Mouse (Mus musculus): Measurements from ENCODE around the gene Frat1. TPM values are rescaled to one million over a fixed set of nuclear protein-coding genes. Genes with fewer than 3 reads are reported as not detected.
"Not testable (repeated sequence)": the region's sequence is repeated elsewhere in the genome, so short reads cannot be mapped to it uniquely, and the experiment has no call there.

The Frat1 gene
- polyA plus RNA-seq, 1 experiment from 2014 or later = 6.0 TPM

GRCm38 (mm10) chr19:41847614-41847991 lies 17.8 kb downstream of the Frat1 start:
- ATAC-seq (ENCODE audit: low FRiP score, low read depth); H3K36me3 ChIP-seq; H3K9me3 ChIP-seq: not testable (repeated sequence)
- Histone ChIP-seq H3K27me3 (peaks cover 23% of the 10 kb centered on the region), H3K4me3 (peak overlapping the region; percentile 79), H3K4me1 (peaks cover 30% of the 10 kb centered on the region), H3K27ac (peak overlapping the region; percentile 48; the same call in 1 of the 2 replicates), H3K4me2 (replicated peaks) (peak overlapping the region; percentile 99), H3K9ac (peak overlapping the region; percentile 76)
- WGBS = under 1% methylated on average over 53 of the region's 53 CpGs

- H3K9me3 ChIP-seq = no peaks in the 10 kb centered on the region
- H3K27ac ChIP-seq = peak within 1 kb of the TSS; percentile 72; the same call in 1 of the 2 replicates
- peak within 1 kb of the TSS; percentile 76 for H3K9ac ChIP-seq
- H3K4me1 ChIP-seq = peaks cover 30% of the 10 kb centered on the region
- peak within 1 kb of the TSS; percentile 99 for H3K4me2 ChIP-seq (replicated peaks)
- H3K27me3 ChIP-seq = peaks cover 23% of the 10 kb centered on the region
- peak within 1 kb of the TSS; percentile 79 for H3K4me3 ChIP-seq
- H3K36me3 ChIP-seq = no peaks in the 10 kb centered on the region
- under 1% methylated on average over 72 of the region's 72 CpGs for WGBS
- ATAC-seq (ENCODE audit: low FRiP score, low read depth) = peak; percentile 96
Observed at GRCm38 (mm10) chr19:41847992-41848851, 18.5 kb downstream of the Frat1 start, which contains the start of gene Frat2. Gene Frat2 (minus strand): TSS chr19:41848132.

DNA sequence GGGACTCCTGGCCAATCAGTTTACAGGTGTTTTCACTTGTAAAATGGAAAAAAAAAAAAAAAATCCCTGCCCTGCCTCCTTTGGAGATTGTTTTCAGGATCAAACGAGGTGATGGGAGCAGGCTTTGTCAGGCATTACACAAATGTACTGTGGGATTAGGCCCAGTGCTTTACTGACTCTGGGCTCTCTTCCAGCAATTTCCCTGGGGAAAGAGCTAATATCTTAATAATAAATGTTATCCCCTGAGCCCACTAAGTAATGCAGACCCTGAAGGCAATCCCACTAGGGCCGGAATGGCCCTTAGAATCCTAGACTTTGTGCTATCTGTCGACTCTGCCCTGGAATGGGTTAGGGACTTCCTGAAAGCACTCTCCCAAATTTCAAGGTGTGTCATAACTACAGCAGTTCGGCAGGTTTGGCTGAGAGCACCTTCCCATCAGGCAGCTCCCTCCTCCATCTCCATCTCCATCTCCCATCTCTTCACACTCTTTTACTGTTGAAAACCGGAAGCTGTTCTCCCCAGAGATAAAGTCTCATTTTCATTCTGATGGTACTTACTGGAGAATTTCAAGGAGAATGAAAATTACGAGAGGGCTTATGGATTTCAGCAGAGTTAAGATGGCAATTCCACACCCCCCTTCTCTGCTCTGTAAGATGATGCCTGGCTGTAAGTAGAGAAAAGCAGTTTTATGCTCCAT lies 20.4 kb downstream of the Frat1 start:
- no peak overlapping the region for H3K9ac ChIP-seq

DNA sequence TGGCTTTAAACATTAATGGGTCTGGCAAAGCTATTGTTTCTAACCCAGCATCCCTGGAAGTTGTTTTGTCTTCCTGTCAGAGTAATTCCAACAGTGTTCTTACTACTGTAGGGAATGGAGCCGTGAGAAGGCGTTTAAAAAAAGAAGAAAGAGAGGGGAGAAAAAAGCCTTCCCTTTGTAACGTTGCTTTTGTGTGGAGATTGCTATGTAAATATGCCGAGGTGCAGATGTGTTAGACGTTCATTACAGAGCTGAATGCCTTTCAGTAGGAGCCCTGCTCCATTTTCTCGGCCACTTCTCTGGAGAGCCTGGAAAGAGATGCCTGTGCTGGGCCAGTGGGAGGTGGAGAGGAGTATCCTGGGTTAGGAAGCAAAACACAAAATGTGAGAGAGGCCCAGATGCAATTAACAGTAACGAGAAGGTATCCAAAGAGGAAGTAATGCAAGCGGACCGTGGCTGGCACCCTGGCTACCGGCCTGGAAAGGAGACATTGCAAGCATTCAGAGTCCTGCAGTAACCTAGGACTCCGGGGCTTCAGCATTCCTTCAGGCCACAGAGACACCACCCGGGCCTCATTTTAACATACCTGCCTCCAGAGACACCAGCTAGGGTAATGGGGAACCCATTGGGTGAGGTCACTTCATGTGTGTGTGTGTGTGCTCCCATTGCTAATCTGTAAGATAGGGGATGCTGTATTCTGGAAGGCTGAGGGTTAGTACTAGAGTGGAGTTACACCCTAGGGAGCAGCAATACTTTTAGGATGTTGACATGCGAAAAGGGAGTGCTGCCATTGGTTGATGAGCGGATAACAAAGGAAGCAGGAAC lies 21.2 kb downstream of the Frat1 start:
- no peaks in the 10 kb centered on the region for H3K9me3 ChIP-seq
- peaks cover 30% of the 10 kb centered on the region for H3K4me1 ChIP-seq
- peaks cover 12% of the 10 kb centered on the region for H3K27me3 ChIP-seq
- H3K4me2 ChIP-seq (replicated peaks) = peak overlapping the region; percentile 27
- 22% methylated on average over 14 of the region's 14 CpGs for WGBS
- H3K4me3 ChIP-seq = no peak overlapping the region
- no peak overlapping the region for H3K9ac ChIP-seq
- no peaks in the 10 kb centered on the region for H3K36me3 ChIP-seq
- no peak for ATAC-seq (ENCODE audit: low FRiP score, low read depth)
- peak overlapping the region; percentile 56; the same call in 1 of the 2 replicates for H3K27ac ChIP-seq

More for the DNA sequence above, 20.4 kb downstream of the Frat1 start:
- ATAC-seq (ENCODE audit: low FRiP score, low read depth) = no peak
- 15% methylated on average over 6 of the region's 6 CpGs for WGBS
- H3K36me3 ChIP-seq = no peaks in the 10 kb centered on the region
- peak overlapping the region; percentile 56; the same call in 1 of the 2 replicates for H3K27ac ChIP-seq
- no peaks in the 10 kb centered on the region for H3K9me3 ChIP-seq
- peaks cover 30% of the 10 kb centered on the region for H3K4me1 ChIP-seq
- H3K27me3 ChIP-seq = peaks cover 20% of the 10 kb centered on the region
- H3K4me2 ChIP-seq (replicated peaks) = peak overlapping the region; percentile 27
- no peak overlapping the region for H3K4me3 ChIP-seq

DNA sequence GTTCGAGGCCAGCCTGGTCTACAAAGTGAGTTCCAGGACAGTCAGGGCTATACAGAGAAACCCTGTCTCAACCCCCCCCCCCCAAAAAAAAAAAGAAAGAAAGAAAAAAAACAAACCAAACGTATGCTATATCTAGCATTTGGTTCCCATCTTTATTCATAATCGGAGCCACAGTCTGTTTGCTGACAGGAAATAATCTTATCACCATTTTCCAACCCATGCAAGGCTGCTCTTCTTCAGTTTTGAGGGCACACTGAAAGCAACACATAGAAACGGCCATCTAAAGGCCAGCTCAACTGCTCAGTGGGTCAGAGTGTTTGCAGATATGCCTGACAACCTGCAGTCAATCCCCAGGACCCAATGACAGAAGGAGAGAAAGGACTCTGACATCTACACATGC lies 22.7 kb downstream of the Frat1 start:
- Histone ChIP-seq H3K27ac (no peak overlapping the region), H3K27me3 (no peaks in the 10 kb centered on the region), H3K4me3 (no peak overlapping the region), H3K4me2 (replicated peaks) (no peak overlapping the region), H3K36me3 (no peaks in the 10 kb centered on the region), H3K9me3 (no peaks in the 10 kb centered on the region), H3K4me1 (peaks cover 20% of the 10 kb centered on the region), H3K9ac (no peak overlapping the region)
- WGBS = 85% methylated on average over 4 of the region's 4 CpGs
- ATAC-seq (ENCODE audit: low FRiP score, low read depth) = no peak

DNA sequence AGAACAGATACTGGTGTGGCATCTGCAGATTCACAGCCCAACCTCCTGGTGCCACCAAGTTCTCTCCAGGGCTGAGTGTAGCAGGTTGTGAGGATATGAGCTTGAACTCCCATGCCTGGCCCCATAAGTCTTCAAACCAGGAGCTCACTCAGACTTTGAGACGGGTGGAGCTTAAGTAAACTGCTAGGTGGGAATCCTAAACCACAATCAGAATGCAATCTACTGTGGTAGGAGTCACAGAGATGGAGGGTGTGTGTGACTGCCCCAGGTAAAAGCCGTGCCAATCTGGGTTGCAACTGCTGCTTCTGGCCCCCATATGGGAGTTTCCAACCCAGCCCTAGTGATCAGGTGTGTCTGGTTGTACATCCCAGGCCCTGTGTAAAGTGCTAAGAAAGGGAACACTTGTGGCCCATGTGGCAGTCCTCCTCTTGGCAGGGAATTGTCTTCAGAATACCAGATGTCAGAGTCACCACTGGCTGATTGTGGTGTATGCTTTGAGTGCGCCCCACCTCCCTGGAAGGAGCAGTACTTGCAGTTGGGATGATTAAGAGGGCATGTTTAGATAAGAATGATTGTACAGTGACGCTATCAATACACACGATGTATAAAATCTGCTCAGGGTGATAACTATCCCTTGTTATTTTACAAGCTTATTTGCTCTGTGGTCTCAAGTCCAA lies 27.5 kb downstream of the Frat1 start:
- no peak overlapping the region for H3K4me2 ChIP-seq (replicated peaks)
- no peaks in the 10 kb centered on the region for H3K27me3 ChIP-seq
- H3K36me3 ChIP-seq = peaks cover 10% of the 10 kb centered on the region
- 76% methylated on average over 5 of the region's 5 CpGs for WGBS
- no peak overlapping the region for H3K4me3 ChIP-seq
- H3K27ac ChIP-seq = no peak overlapping the region
- H3K4me1 ChIP-seq = peaks cover 6% of the 10 kb centered on the region
- H3K9ac ChIP-seq = no peak overlapping the region
- ATAC-seq (ENCODE audit: low FRiP score, low read depth) = no peak
- H3K9me3 ChIP-seq = no peaks in the 10 kb centered on the region

GRCm38 (mm10) chr19:41857816-41858310 lies 28.1 kb downstream of the Frat1 start:
- Histone ChIP-seq H3K4me3 (no peak overlapping the region), H3K27ac (no peak overlapping the region; the same call in 1 of the 2 replicates), H3K9ac (no peak overlapping the region), H3K27me3 (no peaks in the 10 kb centered on the region), H3K4me2 (replicated peaks) (no peak overlapping the region), H3K36me3 (peaks cover 17% of the 10 kb centered on the region), H3K4me1 (peaks cover 6% of the 10 kb centered on the region), H3K9me3 (no peaks in the 10 kb centered on the region)
- ATAC-seq (ENCODE audit: low FRiP score, low read depth) = peak; percentile 24; the same call in 1 of the 2 replicates
- WGBS = 70% methylated on average over 3 of the region's 3 CpGs

DNA sequence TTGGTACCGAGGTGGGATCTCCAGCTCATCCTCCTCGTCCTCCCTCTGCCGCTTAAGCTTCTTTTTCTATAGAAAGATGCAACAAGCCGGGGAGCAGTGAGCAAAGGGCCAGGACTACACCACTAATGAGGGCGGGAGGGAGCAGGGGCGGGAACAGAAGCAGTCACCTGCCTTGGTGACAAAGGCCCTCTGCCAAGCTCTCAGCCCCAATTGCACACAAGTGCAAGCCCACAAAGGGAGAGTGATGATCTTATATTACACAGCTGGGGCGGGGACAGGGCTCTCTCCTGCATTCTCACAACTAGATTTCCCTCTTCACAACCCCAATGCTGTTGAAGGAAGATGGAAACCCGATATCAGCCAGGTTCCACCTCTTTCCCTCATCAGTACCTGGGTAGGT lies 36.9 kb downstream of the Frat1 start:
- Histone ChIP-seq H3K9me3 (no peaks in the 10 kb centered on the region), H3K27ac (no peak overlapping the region), H3K4me1 (no peaks in the 10 kb centered on the region), H3K9ac (no peak overlapping the region), H3K36me3 (peaks cover 91% of the 10 kb centered on the region), H3K27me3 (no peaks in the 10 kb centered on the region), H3K4me2 (replicated peaks) (no peak overlapping the region), H3K4me3 (no peak overlapping the region)
- WGBS = 85% methylated on average over 8 of the region's 8 CpGs
- ATAC-seq (ENCODE audit: low FRiP score, low read depth) = no peak

- Histone ChIP-seq H3K9ac (no peak overlapping the region), H3K4me3 (no peak overlapping the region), H3K4me2 (replicated peaks) (no peak overlapping the region), H3K9me3 (no peaks in the 10 kb centered on the region), H3K27me3 (no peaks in the 10 kb centered on the region), H3K36me3 (peaks cover 93% of the 10 kb centered on the region), H3K4me1 (no peaks in the 10 kb centered on the region), H3K27ac (no peak overlapping the region)
- 97% methylated on average over 5 of the region's 5 CpGs for WGBS
- ATAC-seq (ENCODE audit: low FRiP score, low read depth) = no peak
Observed at GRCm38 (mm10) chr19:41869296-41869695, 39.5 kb downstream of the Frat1 start.

GRCm38 (mm10) chr19:41869946-41870345 lies 40.2 kb downstream of the Frat1 start:
- ATAC-seq (ENCODE audit: low FRiP score, low read depth) = not testable (repeated sequence)
- 69% methylated on average over 5 of the region's 5 CpGs for WGBS
- H3K36me3 ChIP-seq = peaks cover 97% of the 10 kb centered on the region

DNA sequence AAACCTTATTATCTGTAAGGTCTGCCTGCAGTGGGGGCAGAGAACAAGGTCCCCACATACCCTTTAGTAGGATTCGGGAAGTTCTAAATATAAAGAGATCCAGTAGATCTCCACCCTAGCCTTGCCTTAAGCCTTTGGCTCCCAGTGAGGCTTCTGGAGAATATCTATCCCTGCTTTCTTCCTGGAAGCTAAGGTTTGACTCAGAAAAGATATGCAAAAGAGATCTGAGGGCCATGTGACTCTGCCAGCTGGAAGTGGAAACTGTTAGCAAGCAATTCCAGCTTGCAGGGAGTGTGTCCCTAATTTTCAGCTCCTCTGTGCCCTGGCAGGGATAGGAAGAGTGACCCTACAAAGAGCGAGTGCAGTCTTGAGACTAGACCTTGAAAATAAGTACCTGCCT lies 42.5 kb downstream of the Frat1 start:
- Histone ChIP-seq H3K27me3 (no peaks in the 10 kb centered on the region), H3K27ac (no peak overlapping the region), H3K4me1 (no peaks in the 10 kb centered on the region), H3K9ac (no peak overlapping the region), H3K4me2 (replicated peaks) (no peak overlapping the region), H3K9me3 (no peaks in the 10 kb centered on the region), H3K4me3 (no peak overlapping the region), H3K36me3 (peaks cover 98% of the 10 kb centered on the region)
- no peak for ATAC-seq (ENCODE audit: low FRiP score, low read depth)
- 86% methylated on average over 2 of the region's 2 CpGs for WGBS

More at GRCm38 (mm10) chr19:41869946-41870345, 40.2 kb downstream of the Frat1 start:
- H3K27me3 ChIP-seq; H3K4me3 ChIP-seq; H3K27ac ChIP-seq; H3K9ac ChIP-seq; H3K9me3 ChIP-seq; H3K4me1 ChIP-seq; H3K4me2 ChIP-seq (replicated peaks): not testable (repeated sequence)

All from limb, embryonic 13.5 days (tissue).